Mouse (Mus musculus) lung, postnatal 0 days (tissue): Measurements from ENCODE around the gene Olfr1347.

Experiments used
- CTCF ChIP-seq: IDR thresholded peaks from 2 replicates; pipeline ENCODE4 v1.5.1; 2016; ENCODE audit warnings: antibody characterized with exemption, mild to moderate bottlenecking
- EP300 ChIP-seq: IDR thresholded peaks from 2 replicates; pipeline ENCODE4 v1.6.1; 2016; ENCODE audit warnings: antibody characterized with exemption, mild to moderate bottlenecking, control low read depth

GRCm38 (mm10) chr7:6521666-6522065 lies 22.1 kb upstream of the Olfr1347 start:
- TF ChIP-seq CTCF, result no peak
- no peak for TF ChIP-seq EP300
